Mouse (Mus musculus): ENCODE measurements around the gene Adcy5.

Gene Adcy5

GRCm38 (mm10) chr16:35156306-35156695 lies 1.6 kb downstream of the Adcy5 start:
- peak; percentile 59 for DNase-seq (ENCODE audit: extremely low spot score, low spot score)

- no peak for DNase-seq (ENCODE audit: extremely low spot score, low spot score)
These were observed 2.2 kb downstream of the Adcy5 start for GRCm38 (mm10) chr16:35156832-35157231.

- DNase-seq (ENCODE audit: extremely low spot score, low spot score), result no peak
These were observed 4.9 kb downstream of the Adcy5 start for GRCm38 (mm10) chr16:35159532-35159931.

- DNase-seq (ENCODE audit: extremely low spot score, low spot score), result no peak
These were observed 5.3 kb downstream of the Adcy5 start for GRCm38 (mm10) chr16:35159991-35160390.

GRCm38 (mm10) chr16:35164361-35165224 lies 9.9 kb downstream of the Adcy5 start:
- peak; percentile 58 for DNase-seq (ENCODE audit: extremely low spot score, low spot score)

GRCm38 (mm10) chr16:35165361-35165760 lies 10.7 kb downstream of the Adcy5 start:
- no peak for DNase-seq (ENCODE audit: extremely low spot score, low spot score)

GRCm38 (mm10) chr16:35165788-35166187 lies 11.1 kb downstream of the Adcy5 start:
- no peak for DNase-seq (ENCODE audit: extremely low spot score, low spot score)

GRCm38 (mm10) chr16:35169431-35169830 lies 14.8 kb downstream of the Adcy5 start:
- DNase-seq (ENCODE audit: extremely low spot score, low spot score), result no peak

- DNase-seq (ENCODE audit: extremely low spot score, low spot score), result no peak
These were observed 17.5 kb downstream of the Adcy5 start for GRCm38 (mm10) chr16:35172195-35172594.

GRCm38 (mm10) chr16:35178516-35178915 lies 23.8 kb downstream of the Adcy5 start:
- DNase-seq (ENCODE audit: extremely low spot score, low spot score), result no peak

GRCm38 (mm10) chr16:35179082-35179481 lies 24.4 kb downstream of the Adcy5 start:
- no peak for DNase-seq (ENCODE audit: extremely low spot score, low spot score)

- no peak for DNase-seq (ENCODE audit: extremely low spot score, low spot score)
These were observed 28.5 kb downstream of the Adcy5 start for GRCm38 (mm10) chr16:35183161-35183560.

- no peak for DNase-seq (ENCODE audit: extremely low spot score, low spot score)
These were observed 33.4 kb downstream of the Adcy5 start for GRCm38 (mm10) chr16:35188111-35188510.

GRCm38 (mm10) chr16:35189420-35190141 lies 34.9 kb downstream of the Adcy5 start:
- no peak for DNase-seq (ENCODE audit: extremely low spot score, low spot score)

GRCm38 (mm10) chr16:35190777-35191176 lies 36.1 kb downstream of the Adcy5 start:
- no peak for DNase-seq (ENCODE audit: extremely low spot score, low spot score)

- DNase-seq (ENCODE audit: extremely low spot score, low spot score), result no peak
These were observed 36.6 kb downstream of the Adcy5 start for GRCm38 (mm10) chr16:35191271-35191670.

GRCm38 (mm10) chr16:35192471-35192870 lies 37.8 kb downstream of the Adcy5 start:
- DNase-seq (ENCODE audit: extremely low spot score, low spot score), result no peak

GRCm38 (mm10) chr16:35193357-35193756 lies 38.7 kb downstream of the Adcy5 start:
- DNase-seq (ENCODE audit: extremely low spot score, low spot score), result no peak

GRCm38 (mm10) chr16:35199721-35200431 lies 45.2 kb downstream of the Adcy5 start:
- no peak for DNase-seq (ENCODE audit: extremely low spot score, low spot score)

- no peak for DNase-seq (ENCODE audit: extremely low spot score, low spot score)
These were observed 45.9 kb downstream of the Adcy5 start for GRCm38 (mm10) chr16:35200432-35201142.

- DNase-seq (ENCODE audit: extremely low spot score, low spot score), result no peak
These were observed 46.6 kb downstream of the Adcy5 start for GRCm38 (mm10) chr16:35201281-35201680.

Data from neural tube, embryonic 10.5 days (tissue).